Mouse (Mus musculus): ENCODE data around the gene Nelfcd.

Gene Nelfcd

DNA sequence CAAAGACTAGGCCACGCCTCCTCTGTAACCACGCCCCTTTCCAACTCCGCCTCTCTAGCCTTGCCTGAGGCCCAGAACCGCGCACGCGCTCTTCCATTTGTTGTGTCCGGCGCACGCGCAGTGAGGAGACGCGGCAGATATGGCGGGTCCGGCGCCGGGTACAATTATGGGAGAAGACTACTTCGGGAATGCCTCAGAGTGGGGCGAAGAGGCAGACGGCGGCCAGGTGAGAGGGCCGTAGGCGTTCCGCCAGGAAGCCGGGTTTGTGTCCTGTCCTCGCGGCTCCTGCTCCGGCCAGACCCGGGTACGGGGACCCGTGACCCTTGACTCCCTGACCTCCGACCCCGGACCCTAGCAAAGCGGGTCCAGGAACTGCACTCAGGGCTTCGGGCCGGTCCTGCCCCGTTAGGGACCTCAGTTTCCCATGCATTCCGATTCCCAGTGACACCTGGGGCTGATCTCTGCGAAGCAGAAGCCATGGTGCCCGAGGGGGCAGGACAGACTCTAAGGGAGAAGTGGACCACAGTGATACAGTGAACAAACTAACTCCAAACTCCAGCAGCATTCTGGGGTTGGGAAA is at the start of gene Nelfcd:
Gene Nelfcd (plus strand): TSS at position 74 of the 580 bp plus-strand sequence.
- peak; percentile 94 for DNase-seq

DNA sequence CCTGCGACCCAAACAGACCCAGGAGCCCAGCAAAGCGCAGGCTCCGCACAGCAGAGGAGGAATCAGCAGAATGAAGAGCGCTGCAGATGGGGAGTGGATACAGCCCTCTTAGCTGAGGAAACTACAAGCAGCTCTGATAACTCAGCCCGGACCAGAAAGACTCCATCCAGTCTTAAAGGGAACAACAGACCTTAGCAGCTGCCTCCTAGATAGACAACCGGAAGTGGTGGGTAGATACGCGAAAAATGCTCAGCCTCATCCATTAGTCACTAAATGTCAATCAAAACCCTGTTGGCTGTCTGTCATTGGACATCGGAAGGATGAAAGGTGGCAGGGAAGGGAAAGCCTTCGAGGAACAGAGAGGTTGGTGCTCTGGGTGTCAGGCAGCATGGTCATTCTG is 49.0 kb upstream of the Nelfcd start:
- DNase-seq = no peak

GRCm38 (mm10) chr2:174381021-174381420 is 34.6 kb upstream of the Nelfcd start:
- DNase-seq = no peak

GRCm38 (mm10) chr2:174391936-174392335 is 23.7 kb upstream of the Nelfcd start:
- DNase-seq = no peak

DNA sequence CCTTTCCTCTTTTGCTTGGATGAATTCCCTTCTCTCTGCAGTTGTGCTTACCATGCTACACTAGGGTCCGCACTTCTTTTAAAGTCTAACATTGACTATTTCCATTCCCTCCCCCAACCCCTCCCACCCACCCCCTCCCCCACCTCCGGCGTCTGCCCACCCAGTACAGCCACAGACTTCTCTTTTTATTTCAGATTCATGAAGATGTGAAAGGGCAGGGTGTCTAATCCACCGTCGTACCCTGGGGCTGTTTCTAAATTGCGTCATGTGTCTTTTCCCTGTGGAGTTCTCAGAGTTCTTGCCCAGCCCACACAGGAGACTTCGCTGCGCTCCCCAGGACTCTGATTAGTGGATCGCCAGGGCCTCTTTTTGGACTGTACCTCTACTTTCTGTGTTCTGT is 23.1 kb upstream of the Nelfcd start:
- DNase-seq = no peak

GRCm38 (mm10) chr2:174393383-174393782 is 22.2 kb upstream of the Nelfcd start:
- no peak for DNase-seq

- no peak for DNase-seq
Observed at GRCm38 (mm10) chr2:174396643-174397042, 19.0 kb upstream of the Nelfcd start.

- no peak for DNase-seq
Observed at GRCm38 (mm10) chr2:174397065-174397464, 18.5 kb upstream of the Nelfcd start.

DNA sequence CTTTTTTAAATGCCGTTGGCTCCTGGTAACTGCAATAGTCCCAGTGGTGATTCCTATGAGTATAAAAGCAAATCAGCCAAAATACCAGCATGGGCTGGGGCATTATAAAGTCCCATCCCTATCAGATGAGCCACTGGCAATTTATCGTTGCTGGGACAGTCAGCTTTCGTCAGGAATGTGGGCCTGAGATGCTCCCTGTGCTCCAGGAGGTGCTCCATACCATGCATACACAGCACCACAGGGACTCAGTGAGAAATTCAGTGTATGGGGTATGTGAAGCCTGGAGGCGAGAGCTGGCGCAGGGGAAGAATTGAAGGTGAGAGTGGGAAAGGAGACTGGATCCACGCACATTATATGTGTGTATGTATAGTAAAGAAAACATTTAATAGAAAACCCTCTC is 17.7 kb upstream of the Nelfcd start:
- DNase-seq = no peak

DNA sequence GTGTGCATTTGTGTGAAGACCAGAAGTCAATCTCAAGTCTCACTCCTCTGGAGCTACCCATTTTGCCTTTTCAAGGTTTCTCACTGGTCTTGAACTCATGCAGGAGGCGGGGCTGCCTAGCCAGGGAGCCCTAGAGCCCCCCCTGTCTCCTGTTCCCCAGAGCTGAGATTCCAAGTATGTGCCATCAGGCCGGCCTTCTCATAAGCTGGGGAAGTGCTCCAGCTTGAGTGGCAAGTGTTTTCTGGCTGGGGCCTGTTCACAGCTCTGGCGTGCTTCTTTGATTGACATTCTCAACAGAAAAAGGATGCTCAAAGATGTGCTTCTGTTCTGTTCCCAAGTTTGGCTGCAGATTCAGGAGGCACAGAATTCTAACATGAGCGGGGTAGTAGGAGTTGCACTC is 15.2 kb upstream of the Nelfcd start:
- DNase-seq = no peak

GRCm38 (mm10) chr2:174410222-174410621 is 5.4 kb upstream of the Nelfcd start:
- DNase-seq = no peak

- no peak for DNase-seq
Observed at GRCm38 (mm10) chr2:174413127-174413526, 2.5 kb upstream of the Nelfcd start.

- DNase-seq = no peak
Observed at GRCm38 (mm10) chr2:174415001-174415730, 438 bp upstream of the Nelfcd start.

- DNase-seq = no peak
Observed at GRCm38 (mm10) chr2:174421107-174421506, 5.5 kb downstream of the Nelfcd start.

GRCm38 (mm10) chr2:174424301-174425085 is 8.9 kb downstream of the Nelfcd start:
- DNase-seq = no peak

DNA sequence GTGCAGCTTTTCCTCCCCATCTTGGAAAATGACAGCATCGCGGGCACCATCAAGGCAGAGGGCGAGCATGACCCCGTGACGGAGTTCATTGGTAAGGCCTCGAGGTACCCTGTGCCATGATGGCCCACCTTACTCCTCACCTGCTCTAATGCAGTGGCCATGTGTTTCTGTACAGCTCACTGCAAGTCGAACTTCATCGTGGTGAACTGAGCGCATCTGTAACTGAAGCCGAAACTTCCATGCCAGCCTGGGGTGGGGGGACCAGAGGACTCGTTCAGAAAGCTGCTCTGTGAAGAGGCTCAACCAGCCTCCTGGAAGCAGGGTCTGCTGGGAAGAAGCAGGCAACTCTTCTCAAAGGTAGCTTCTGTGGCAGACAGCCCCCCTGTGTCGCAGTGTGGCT is 11.3 kb downstream of the Nelfcd start:
- DNase-seq = no peak

GRCm38 (mm10) chr2:174428076-174428835 is 12.7 kb downstream of the Nelfcd start:
- no peak for DNase-seq

- no peak for DNase-seq
Observed at GRCm38 (mm10) chr2:174428996-174429591, 13.5 kb downstream of the Nelfcd start.

GRCm38 (mm10) chr2:174434943-174435342 is 19.3 kb downstream of the Nelfcd start:
- DNase-seq = no peak

GRCm38 (mm10) chr2:174436076-174436701 is 20.6 kb downstream of the Nelfcd start:
- no peak for DNase-seq

DNA sequence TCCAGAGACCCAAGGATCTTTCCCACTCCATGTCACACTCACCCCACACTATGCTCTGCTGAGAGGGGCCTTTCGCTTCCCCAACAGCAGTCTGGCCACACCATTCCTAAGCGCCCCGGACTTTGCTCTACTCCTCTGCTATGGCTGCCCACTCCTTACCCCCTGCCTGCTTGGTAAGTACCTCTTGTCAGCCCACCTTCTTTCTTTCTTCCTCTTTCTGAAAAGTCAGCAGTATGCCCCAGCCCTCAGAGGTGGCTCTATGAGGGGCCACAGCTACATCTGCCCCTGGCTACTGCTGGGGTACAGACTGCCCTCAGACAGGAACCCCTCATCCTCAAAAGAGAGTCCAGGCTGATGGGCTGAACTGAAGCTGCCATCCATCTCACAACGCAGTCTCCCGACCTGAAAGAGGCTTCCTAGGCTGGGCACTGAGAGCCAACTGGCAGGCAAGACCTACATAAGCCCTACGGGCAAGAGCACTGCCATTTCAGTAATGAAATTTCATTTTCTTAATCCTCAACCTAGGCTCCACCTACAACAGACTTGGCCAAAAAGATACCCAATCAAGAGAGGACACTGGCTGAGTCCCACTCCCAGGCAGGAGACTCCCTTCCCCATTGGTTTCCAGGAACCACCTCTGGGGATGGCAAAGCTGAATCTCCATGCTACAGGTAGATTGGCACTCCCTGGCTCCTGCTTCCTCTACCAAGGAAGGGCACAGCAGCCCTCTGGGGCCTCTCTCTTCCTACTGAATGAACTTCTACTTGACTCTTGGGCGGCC is 21.5 kb downstream of the Nelfcd start:
- no peak for DNase-seq

DNA sequence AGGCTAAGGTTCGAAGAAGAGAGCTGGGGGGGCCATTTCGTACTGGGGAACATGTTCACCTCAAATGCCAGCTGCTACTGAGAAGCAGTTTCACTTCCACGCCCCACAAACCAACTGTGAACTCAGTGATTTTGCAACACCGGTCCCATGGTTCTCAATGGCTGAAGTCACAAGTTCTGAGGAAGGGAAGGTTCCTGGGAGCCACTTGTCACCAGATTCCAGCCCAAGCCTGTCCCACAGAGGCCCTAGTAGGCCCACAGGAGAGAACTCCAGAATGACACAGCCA is 22.0 kb downstream of the Nelfcd start:
- no peak for DNase-seq
